8 mouse cellular contexts compared by ENCODE assay signal in the genomic region with DNA sequence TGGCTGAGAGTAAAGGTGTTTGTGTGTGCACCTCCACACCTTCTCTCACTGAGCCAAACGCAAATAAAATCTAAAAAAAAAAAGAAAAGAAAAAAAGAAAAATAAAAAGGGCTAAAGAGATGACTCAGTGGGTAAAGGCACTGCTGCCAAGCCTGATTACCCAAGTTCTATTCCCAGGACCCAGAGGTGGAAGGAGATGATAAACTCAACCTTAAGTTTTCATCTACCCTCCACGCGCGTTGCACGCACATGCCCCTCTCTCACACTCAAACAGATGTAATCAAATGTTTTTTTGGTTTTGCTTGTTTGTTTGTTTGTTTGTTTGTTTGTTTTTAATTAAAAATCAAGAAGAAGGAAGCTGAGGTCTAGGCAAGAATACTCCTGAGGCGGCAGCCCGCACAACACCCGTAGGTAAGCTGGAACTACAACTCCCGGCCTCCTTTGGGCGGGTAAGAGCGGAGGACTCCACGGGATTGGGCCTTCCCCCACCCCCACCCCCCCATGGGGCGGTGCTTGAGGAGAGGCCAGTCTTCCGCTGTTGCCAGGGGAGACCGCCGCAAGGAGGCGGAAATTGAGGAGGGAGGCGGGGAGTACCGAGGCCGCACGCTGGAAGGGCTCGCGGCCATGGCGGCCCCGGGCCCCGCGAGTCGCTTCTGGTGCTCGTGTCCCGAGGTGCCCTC. TPM values are rescaled to one million over a fixed set of nuclear protein-coding genes. Genes with fewer than 3 reads are reported as not detected.
DNase-seq lines count a peak whose midpoint lies in the region; ATAC-seq and TF ChIP-seq lines count a peak whose summit lies in the region.

A gene (plus strand): TSS at position 502 of the 680 bp plus-strand sequence.

- H3K27ac ChIP-seq in ES-E14 (ENCODE audit: insufficient read depth, low read depth, low read length, poor library complexity, severe bottlenecking) = peak within 1 kb of the TSS; percentile 62
- H3K27ac ChIP-seq in forebrain, embryonic 15.5 days (replicated peaks) = peak within 1 kb of the TSS; percentile 90

- 11% methylated on average over 30 of the region's 30 CpGs for WGBS in forebrain, embryonic 15.5 days
- 12% methylated on average over 30 of the region's 30 CpGs for WGBS in lung, adult 2 months

- TF ChIP-seq POLR2A in lung, adult 2 months (IDR thresholded peaks at IDR 0.05; ENCODE audit: borderline replicate concordance, extremely low read depth, low read depth, low read length) = peak; percentile 67; the same call in 1 of the 2 replicates

- no peaks in the 10 kb centered on the region for H3K9me3 ChIP-seq in ES-E14 (ENCODE audit: control insufficient read depth, insufficient read depth, low read depth, low read length)
- H3K9me3 ChIP-seq in forebrain, embryonic 15.5 days = no peaks in the 10 kb centered on the region

- H3K9ac ChIP-seq in ES-E14 (ENCODE audit: insufficient read depth, low read depth, low read length, poor library complexity, severe bottlenecking) = peak within 1 kb of the TSS; percentile 88
- H3K9ac ChIP-seq in forebrain, embryonic 15.5 days (replicated peaks) = peak within 1 kb of the TSS; percentile 91

- no peak for TF ChIP-seq CTCF in lung, adult 2 months (IDR thresholded peaks at IDR 0.05; ENCODE audit: insufficient read depth, low read length)

- H3K4me3 ChIP-seq in ES-E14 (ENCODE audit: insufficient read depth in 1 of 2, low read depth in 1 of 2, low read length in 2 of 2, poor library complexity in 1 of 2, severe bottlenecking in 1 of 2) = peak within 1 kb of the TSS; percentile 85
- peak within 1 kb of the TSS; percentile 84 for H3K4me3 ChIP-seq in forebrain, embryonic 15.5 days
- peak within 1 kb of the TSS; percentile 71 for H3K4me3 ChIP-seq in lung, adult 2 months (replicated peaks; ENCODE audit: extremely low read depth, low read depth, low read length)

- H3K4me2 ChIP-seq in forebrain, embryonic 15.5 days (replicated peaks) = peak within 1 kb of the TSS; percentile 53

- ATAC-seq in forebrain, embryonic 15.5 days (replicated peaks) = peak; percentile 99
- ATAC-seq in neutrophil, adult 5-6 weeks (ENCODE audit: extremely low read depth, insufficient number of reproducible peaks, low FRiP score, poor library complexity, severe bottlenecking) = peak; percentile 96

- no peaks in the 10 kb centered on the region for H3K27me3 ChIP-seq in forebrain, embryonic 15.5 days

- H3K4me1 ChIP-seq in ES-E14 (ENCODE audit: control insufficient read depth in 2 of 2, insufficient read depth in 2 of 2, low read length in 2 of 2, poor library complexity in 1 of 2) = peaks cover 5 to 13% of the 10 kb centered on the region in 2 experiments; a peak in 3 of 4 replicates
- H3K4me1 ChIP-seq in forebrain, embryonic 15.5 days = peaks cover 12% of the 10 kb centered on the region
- peaks cover 2% of the 10 kb centered on the region; the same call in 1 of the 2 replicates for H3K4me1 ChIP-seq in lung, adult 2 months (ENCODE audit: control insufficient read depth, insufficient read depth, low read length)

- in situ Hi-C loops in ES-E14 (cut with MboI; ENCODE audit: low sequenced_read_pairs in 2 of 2, unreplicated experiment in 2 of 2) = no loop called here

- peaks cover 12% of the 10 kb centered on the region; the same call in 1 of the 2 replicates for H3K36me3 ChIP-seq in ES-E14 (ENCODE audit: control insufficient read depth, insufficient read depth, low read length, poor library complexity, severe bottlenecking)
- H3K36me3 ChIP-seq in forebrain, embryonic 15.5 days = peaks cover 22% of the 10 kb centered on the region

- intact Hi-C loops in heart, postnatal 25 days (cut with DNase I) = no loop called here

- peak; percentile 99 for DNase-seq in ES-E14 (ENCODE audit: low read depth, low spot score)
- DNase-seq in cerebellum, adult 11-12 months = peak; percentile 97
- DNase-seq in heart, postnatal 25 days (ENCODE audit: low spot score) = peak; percentile 95
- DNase-seq in layer of hippocampus, adult 18-20 months (ENCODE audit: low spot score in 2 of 2) = peak; percentile 94 to 96
- DNase-seq in lung, adult 2 months = peak; percentile 95
- DNase-seq in thymus, adult 18-20 months = peak; percentile 94 to 96

TF ChIP-seq in ES-E14, 5 proteins besides CTCF, POLR2A, EP300 and RAD21:
- TF ChIP-seq CHD2 (IDR thresholded peaks at IDR 0.05; ENCODE audit: low read depth, low read length) = peak; percentile 50; the same call in 1 of the 2 replicates
- no peak for TF ChIP-seq MAFK (IDR thresholded peaks at IDR 0.05; ENCODE audit: insufficient read depth, low read depth, low read length)
- TF ChIP-seq ZNF384 (IDR thresholded peaks at IDR 0.05; ENCODE audit: low read depth, low read length) = no peak
- TF ChIP-seq ZC3H11A (IDR thresholded peaks at IDR 0.05; ENCODE audit: borderline replicate concordance, low read depth, low read length) = no peak
- TF ChIP-seq HCFC1 (IDR thresholded peaks at IDR 0.05; ENCODE audit: borderline replicate concordance, insufficient read depth, low read length) = peak; percentile 96

RNA-seq across cellular contexts. Expression of the gene that starts here (rescaled TPM):
- 15.7 and 16.7 TPM in 2 replicates for total RNA-seq in ES-E14 (2012; rRNA removed)
- polyA plus RNA-seq in forebrain, embryonic 15.5 days (2015; fragmentation: Nextera tagmentation; extraction: Ambion mirVana) = 61.0 and 61.5 TPM in 2 replicates
- 10 to 100 TPM; 15.5 to 17.2 TPM for total RNA-seq in heart, postnatal 25 days (2021)
- total RNA-seq in layer of hippocampus, adult 18-20 months (2021) = 10 to 100 TPM; 83.2 to 83.9 TPM
- 39.9 and 50.7 TPM in 2 replicates for polyA plus RNA-seq in lung, adult 2 months (2012; rRNA removed)
- total RNA-seq in neutrophil, adult 5-6 weeks (2017) = 7.3 and 7.9 TPM in 2 replicates

Comparison
In these comparisons a context has a peak if more than half of its experiments do, and no peak if none do; other contexts are left out.
1. Peak in every context shown above with its lines: DNase-seq, ATAC-seq, H3K4me3 ChIP-seq and H3K27ac ChIP-seq.